Mouse (Mus musculus): ENCODE measurements around the gene 1700037H04Rik. TPM values are rescaled to one million over a fixed set of nuclear protein-coding genes. Genes with fewer than 3 reads are reported as not detected.
A peak's percentile ranks its signal among the peaks of the same experiment; 100 is the strongest.
"Not testable (repeated sequence)": the region's sequence is repeated elsewhere in the genome, so short reads cannot be mapped to it uniquely, and the experiment has no call there.

Gene 1700037H04Rik
- total RNA-seq, 1 experiment = 61.6 TPM

DNA sequence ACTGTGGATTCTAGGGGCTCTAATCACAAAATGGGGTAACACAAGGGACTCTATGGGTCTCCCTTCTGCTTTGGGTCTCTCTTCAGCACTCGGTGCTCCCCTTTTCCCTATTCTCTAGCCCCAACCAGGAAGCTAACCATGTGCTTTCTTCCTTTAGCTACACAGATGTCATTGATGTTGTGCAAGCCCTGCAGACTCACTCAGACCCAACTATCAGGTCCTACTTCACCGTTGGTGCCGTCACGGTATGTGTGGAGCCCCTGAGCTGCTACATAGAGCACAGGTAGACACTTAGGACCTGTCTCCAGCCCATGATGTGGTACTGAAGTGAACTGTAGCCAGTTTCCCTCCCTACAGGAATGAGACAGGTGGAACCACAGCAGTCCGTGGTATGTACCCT is 53.9 kb downstream of the 1700037H04Rik start:
- DNase-seq (ENCODE audit: low read depth, low spot score) = no peak
- TF ChIP-seq ZC3H11A (IDR thresholded peaks at IDR 0.05; ENCODE audit: borderline replicate concordance, low read depth, low read length) = no peak
- TF ChIP-seq HCFC1 (IDR thresholded peaks at IDR 0.05; ENCODE audit: borderline replicate concordance, insufficient read depth, low read length) = no peak
- TF ChIP-seq ZNF384 (IDR thresholded peaks at IDR 0.05; ENCODE audit: low read depth, low read length) = no peak
- TF ChIP-seq CHD2 (IDR thresholded peaks at IDR 0.05; ENCODE audit: low read depth, low read length) = no peak
- TF ChIP-seq MAFK (IDR thresholded peaks at IDR 0.05; ENCODE audit: insufficient read depth, low read depth, low read length) = no peak
- no peaks in the 10 kb centered on the region for H3K9me3 ChIP-seq (ENCODE audit: control insufficient read depth, insufficient read depth, low read depth, low read length)
- H3K36me3 ChIP-seq (ENCODE audit: control insufficient read depth, insufficient read depth, low read length, poor library complexity, severe bottlenecking) = no peaks in the 10 kb centered on the region
- 0 out of 4 replicates have a peak, but pooled peaks cover 2 to 3% of the 10 kb centered on the region in 2 experiments for H3K4me1 ChIP-seq (ENCODE audit: control insufficient read depth in 2 of 2, insufficient read depth in 2 of 2, low read length in 2 of 2, poor library complexity in 1 of 2)
- in situ Hi-C loops (cut with MboI; ENCODE audit: low sequenced_read_pairs in 2 of 2, unreplicated experiment in 2 of 2) = no loop called here
- no peak overlapping the region for H3K9ac ChIP-seq (ENCODE audit: insufficient read depth, low read depth, low read length, poor library complexity, severe bottlenecking)
- no peak overlapping the region for H3K27ac ChIP-seq (ENCODE audit: insufficient read depth, low read depth, low read length, poor library complexity, severe bottlenecking)
- H3K4me3 ChIP-seq (ENCODE audit: insufficient read depth in 1 of 2, low read depth in 1 of 2, low read length in 2 of 2, poor library complexity in 1 of 2, severe bottlenecking in 1 of 2) = no peak overlapping the region

DNA sequence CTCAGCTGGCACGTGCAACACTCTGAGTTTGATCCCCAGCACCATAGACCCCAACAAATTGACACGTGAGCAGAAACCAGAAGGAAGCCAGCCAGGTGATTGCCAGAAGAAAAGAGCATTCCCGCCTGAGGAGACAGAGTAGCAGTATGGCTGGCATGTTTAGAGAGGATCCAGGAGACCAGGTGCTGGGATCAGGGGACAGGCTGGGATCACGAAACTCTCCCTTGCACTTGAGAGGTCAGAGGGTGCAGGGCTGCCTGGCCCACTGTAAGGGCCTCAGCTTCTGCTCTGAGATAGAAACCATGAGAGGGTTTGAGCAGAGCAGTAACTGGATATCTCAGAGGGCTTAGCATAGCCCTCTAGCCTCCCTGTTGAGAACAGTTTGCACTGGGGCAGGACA is 54.8 kb downstream of the 1700037H04Rik start:
- H3K4me1 ChIP-seq (ENCODE audit: control insufficient read depth in 2 of 2, insufficient read depth in 2 of 2, low read length in 2 of 2, poor library complexity in 1 of 2); H3K4me3 ChIP-seq (ENCODE audit: insufficient read depth in 1 of 2, low read depth in 1 of 2, low read length in 2 of 2, poor library complexity in 1 of 2, severe bottlenecking in 1 of 2); H3K36me3 ChIP-seq (ENCODE audit: control insufficient read depth, insufficient read depth, low read length, poor library complexity, severe bottlenecking); H3K27ac ChIP-seq (ENCODE audit: insufficient read depth, low read depth, low read length, poor library complexity, severe bottlenecking); H3K9ac ChIP-seq (ENCODE audit: insufficient read depth, low read depth, low read length, poor library complexity, severe bottlenecking); in situ Hi-C loops (cut with MboI; ENCODE audit: low sequenced_read_pairs in 2 of 2, unreplicated experiment in 2 of 2); H3K9me3 ChIP-seq (ENCODE audit: control insufficient read depth, insufficient read depth, low read depth, low read length); DNase-seq (ENCODE audit: low read depth, low spot score): not testable (repeated sequence)

DNA sequence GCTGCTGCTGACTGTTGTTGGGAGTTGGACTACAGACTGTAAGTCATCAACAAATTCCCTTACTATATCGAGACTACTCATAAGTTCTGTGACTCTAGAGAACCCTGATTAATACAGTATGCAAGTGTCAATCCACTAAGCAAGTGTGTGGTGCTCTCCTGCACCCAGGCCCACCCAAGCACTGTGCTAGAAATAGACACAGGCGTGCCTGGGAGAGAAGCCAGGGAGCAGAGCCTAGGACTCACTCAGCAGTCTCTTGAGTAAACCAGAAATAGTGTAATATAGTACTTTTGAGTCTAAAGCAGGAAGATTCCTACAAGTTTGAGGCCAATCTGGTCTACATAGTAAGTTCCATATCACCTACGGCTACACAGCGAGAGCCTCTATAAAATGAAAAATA is 55.9 kb downstream of the 1700037H04Rik start:
- DNase-seq (ENCODE audit: low read depth, low spot score) = no peak
- in situ Hi-C loops (cut with MboI; ENCODE audit: low sequenced_read_pairs in 2 of 2, unreplicated experiment in 2 of 2) = no loop called here
- H3K4me1 ChIP-seq (ENCODE audit: control insufficient read depth in 2 of 2, insufficient read depth in 2 of 2, low read length in 2 of 2, poor library complexity in 1 of 2) = 0 out of 4 replicates have a peak, but pooled peaks cover 0 to 2% of the 10 kb centered on the region in 2 experiments
- H3K4me3 ChIP-seq (ENCODE audit: insufficient read depth in 1 of 2, low read depth in 1 of 2, low read length in 2 of 2, poor library complexity in 1 of 2, severe bottlenecking in 1 of 2) = no peak overlapping the region
- no peaks in the 10 kb centered on the region for H3K36me3 ChIP-seq (ENCODE audit: control insufficient read depth, insufficient read depth, low read length, poor library complexity, severe bottlenecking)
- H3K9me3 ChIP-seq (ENCODE audit: control insufficient read depth, insufficient read depth, low read depth, low read length) = no peaks in the 10 kb centered on the region
- H3K27ac ChIP-seq (ENCODE audit: insufficient read depth, low read depth, low read length, poor library complexity, severe bottlenecking) = no peak overlapping the region
- no peak for TF ChIP-seq ZNF384 (IDR thresholded peaks at IDR 0.05; ENCODE audit: low read depth, low read length)
- TF ChIP-seq MAFK (IDR thresholded peaks at IDR 0.05; ENCODE audit: insufficient read depth, low read depth, low read length) = no peak
- TF ChIP-seq HCFC1 (IDR thresholded peaks at IDR 0.05; ENCODE audit: borderline replicate concordance, insufficient read depth, low read length) = no peak
- no peak for TF ChIP-seq CHD2 (IDR thresholded peaks at IDR 0.05; ENCODE audit: low read depth, low read length)
- no peak for TF ChIP-seq ZC3H11A (IDR thresholded peaks at IDR 0.05; ENCODE audit: borderline replicate concordance, low read depth, low read length)
- no peak overlapping the region for H3K9ac ChIP-seq (ENCODE audit: insufficient read depth, low read depth, low read length, poor library complexity, severe bottlenecking)

DNA sequence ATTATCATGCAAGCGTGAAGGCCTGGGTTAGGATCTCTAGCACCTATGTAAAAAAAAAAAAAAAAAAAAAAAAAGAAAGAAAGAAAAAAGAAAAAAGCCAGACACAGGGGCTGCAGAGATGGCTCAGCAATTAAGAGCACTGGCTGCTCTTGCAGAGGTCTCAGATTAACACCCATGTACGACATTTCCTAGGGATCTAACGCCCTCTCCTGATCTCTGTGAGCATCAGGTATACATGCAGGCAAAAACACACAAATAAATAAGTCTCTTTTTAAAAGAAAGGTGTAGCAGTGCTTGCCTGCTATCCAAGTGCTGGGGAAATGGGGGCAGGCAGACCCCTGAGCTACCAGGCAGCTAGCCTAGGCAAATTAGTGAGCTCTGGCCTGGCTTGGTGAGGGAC is 58.4 kb downstream of the 1700037H04Rik start:
- in situ Hi-C loops (cut with MboI; ENCODE audit: low sequenced_read_pairs in 2 of 2, unreplicated experiment in 2 of 2) = no loop called here
- no peak overlapping the region for H3K27ac ChIP-seq (ENCODE audit: insufficient read depth, low read depth, low read length, poor library complexity, severe bottlenecking)
- TF ChIP-seq ZC3H11A (IDR thresholded peaks at IDR 0.05; ENCODE audit: borderline replicate concordance, low read depth, low read length) (no peak), HCFC1 (IDR thresholded peaks at IDR 0.05; ENCODE audit: borderline replicate concordance, insufficient read depth, low read length) (no peak), MAFK (IDR thresholded peaks at IDR 0.05; ENCODE audit: insufficient read depth, low read depth, low read length) (no peak), CHD2 (IDR thresholded peaks at IDR 0.05; ENCODE audit: low read depth, low read length) (no peak), ZNF384 (IDR thresholded peaks at IDR 0.05; ENCODE audit: low read depth, low read length) (no peak)

DNA sequence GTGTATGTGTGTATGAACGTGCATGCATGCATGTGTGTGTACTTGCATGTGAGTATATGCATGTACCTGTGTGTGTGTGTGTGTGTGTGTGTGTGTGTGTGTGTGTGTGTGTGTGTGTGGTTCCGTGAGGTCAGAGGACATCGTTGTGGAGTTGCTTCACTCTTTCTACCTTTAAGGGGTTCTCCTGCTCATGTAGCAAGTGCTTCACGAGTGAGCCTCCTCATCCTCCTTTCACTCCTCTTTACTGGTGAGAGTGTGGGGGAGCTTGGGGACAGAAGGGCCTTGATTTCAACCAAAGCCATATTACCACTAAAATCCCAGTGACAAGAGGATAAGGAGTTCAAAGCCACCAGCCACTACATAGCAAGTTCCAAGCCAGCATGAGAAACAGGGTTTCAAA is 62.8 kb downstream of the 1700037H04Rik start:
- peak; percentile 12 for DNase-seq (ENCODE audit: low read depth, low spot score)
- H3K9me3 ChIP-seq (ENCODE audit: control insufficient read depth, insufficient read depth, low read depth, low read length) = no peaks in the 10 kb centered on the region
- peak overlapping the region; percentile 24 to 61; a peak in 3 of 4 replicates for H3K4me3 ChIP-seq (ENCODE audit: insufficient read depth in 1 of 2, low read depth in 1 of 2, low read length in 2 of 2, poor library complexity in 1 of 2, severe bottlenecking in 1 of 2)
- peaks cover 8 to 10% of the 10 kb centered on the region in 2 experiments for H3K4me1 ChIP-seq (ENCODE audit: control insufficient read depth in 2 of 2, insufficient read depth in 2 of 2, low read length in 2 of 2, poor library complexity in 1 of 2)
- in situ Hi-C loops (cut with MboI; ENCODE audit: low sequenced_read_pairs in 2 of 2, unreplicated experiment in 2 of 2) = no loop called here
- H3K27ac ChIP-seq (ENCODE audit: insufficient read depth, low read depth, low read length, poor library complexity, severe bottlenecking) = peak overlapping the region; percentile 95
- TF ChIP-seq MAFK (IDR thresholded peaks at IDR 0.05; ENCODE audit: insufficient read depth, low read depth, low read length) (no peak), ZNF384 (IDR thresholded peaks at IDR 0.05; ENCODE audit: low read depth, low read length) (no peak), HCFC1 (IDR thresholded peaks at IDR 0.05; ENCODE audit: borderline replicate concordance, insufficient read depth, low read length) (no peak), ZC3H11A (IDR thresholded peaks at IDR 0.05; ENCODE audit: borderline replicate concordance, low read depth, low read length) (no peak), CHD2 (IDR thresholded peaks at IDR 0.05; ENCODE audit: low read depth, low read length) (no peak)
- H3K36me3 ChIP-seq (ENCODE audit: control insufficient read depth, insufficient read depth, low read length, poor library complexity, severe bottlenecking) = no peaks in the 10 kb centered on the region
- peak overlapping the region; percentile 27; the same call in 1 of the 2 replicates for H3K9ac ChIP-seq (ENCODE audit: insufficient read depth, low read depth, low read length, poor library complexity, severe bottlenecking)

More for the DNA sequence above, 58.4 kb downstream of the 1700037H04Rik start:
- H3K36me3 ChIP-seq (ENCODE audit: control insufficient read depth, insufficient read depth, low read length, poor library complexity, severe bottlenecking) = no peaks in the 10 kb centered on the region
- no peak for DNase-seq (ENCODE audit: low read depth, low spot score)
- peaks cover 8 to 10% of the 10 kb centered on the region in 2 experiments for H3K4me1 ChIP-seq (ENCODE audit: control insufficient read depth in 2 of 2, insufficient read depth in 2 of 2, low read length in 2 of 2, poor library complexity in 1 of 2)
- H3K4me3 ChIP-seq (ENCODE audit: insufficient read depth in 1 of 2, low read depth in 1 of 2, low read length in 2 of 2, poor library complexity in 1 of 2, severe bottlenecking in 1 of 2) = no peak overlapping the region
- H3K9ac ChIP-seq (ENCODE audit: insufficient read depth, low read depth, low read length, poor library complexity, severe bottlenecking) = no peak overlapping the region
- no peaks in the 10 kb centered on the region for H3K9me3 ChIP-seq (ENCODE audit: control insufficient read depth, insufficient read depth, low read depth, low read length)

Other genes starting within 250 kb of the 1700037H04Rik start
- gene Gfra4, start 117.0 kb downstream of the 1700037H04Rik start, total RNA-seq (2012; rRNA removed) = 1.6 TPM in 2 replicates
- 0.40 and 0.69 TPM in 2 replicates for gene Adam33, start 96.3 kb downstream of the 1700037H04Rik start, total RNA-seq (2012; rRNA removed)
- 0.26 and 0.27 TPM in 2 replicates for gene Siglec1, start 73.3 kb downstream of the 1700037H04Rik start, total RNA-seq (2012; rRNA removed)
- 1.5 and 1.7 TPM in 2 replicates for gene Hspa12b, start 32.8 kb downstream of the 1700037H04Rik start, total RNA-seq (2012; rRNA removed)
- gene Gm11037, start 26.6 kb downstream of the 1700037H04Rik start, total RNA-seq (2012; rRNA removed) = not detected in 2 replicates
- 30.0 and 38.5 TPM in 2 replicates for gene Cenpb, start 20.0 kb upstream of the 1700037H04Rik start, total RNA-seq (2012; rRNA removed)
- gene Cdc25b, start 26.9 kb upstream of the 1700037H04Rik start, total RNA-seq (2012; rRNA removed) = 9.7 and 16.4 TPM in 2 replicates
- gene Spef1, start 27.2 kb upstream of the 1700037H04Rik start, total RNA-seq (2012; rRNA removed) = 1.5 and 1.6 TPM in 2 replicates
- 7.9 and 8.7 TPM in 2 replicates for gene Ap5s1, start 47.0 kb upstream of the 1700037H04Rik start, total RNA-seq (2012; rRNA removed)
- gene Mavs, start 74.0 kb upstream of the 1700037H04Rik start, total RNA-seq (2012; rRNA removed) = 11.4 and 12.7 TPM in 2 replicates
- 22.0 and 26.6 TPM in 2 replicates for gene Pank2, start 102.4 kb upstream of the 1700037H04Rik start, total RNA-seq (2012; rRNA removed)
- 4.3 and 5.3 TPM in 2 replicates for gene Rnf24, start 192.8 kb upstream of the 1700037H04Rik start, total RNA-seq (2012; rRNA removed)

Data from ES-E14 (cell line).